Mouse (Mus musculus): ENCODE data around the gene 1700018G05Rik. TPM values are rescaled to one million over a fixed set of nuclear protein-coding genes. Genes with fewer than 3 reads are reported as not detected.
"Not testable (repeated sequence)": the region's sequence is repeated elsewhere in the genome, so short reads cannot be mapped to it uniquely, and the experiment has no call there.

1700018G05Rik gene
- polyA plus RNA-seq (2014; fragmentation: Nextera tagmentation; extraction: Ambion mirVana) = not detected in 2 replicates

GRCm38 (mm10) chrX:102928072-102928471, at the start of gene 1700018G05Rik:
TSS of gene 1700018G05Rik (plus strand) at chrX:102928372.
- WGBS = 89% methylated on average over 6 of the region's 6 CpGs
- H3K36me3 ChIP-seq (replicated peaks; ENCODE audit: control insufficient read depth, insufficient read depth); ATAC-seq (ENCODE audit: low FRiP score); H3K27ac ChIP-seq; H3K4me1 ChIP-seq (replicated peaks; ENCODE audit: control insufficient read depth, insufficient read depth, low read length); H3K9ac ChIP-seq; H3K27me3 ChIP-seq (ENCODE audit: control insufficient read depth, insufficient read depth, low read length); H3K4me2 ChIP-seq (replicated peaks); H3K4me3 ChIP-seq (replicated peaks; ENCODE audit: low read length); H3K9me3 ChIP-seq (ENCODE audit: control insufficient read depth, low read length); DNase-seq (ENCODE audit: low spot score): not testable (repeated sequence)

DNA sequence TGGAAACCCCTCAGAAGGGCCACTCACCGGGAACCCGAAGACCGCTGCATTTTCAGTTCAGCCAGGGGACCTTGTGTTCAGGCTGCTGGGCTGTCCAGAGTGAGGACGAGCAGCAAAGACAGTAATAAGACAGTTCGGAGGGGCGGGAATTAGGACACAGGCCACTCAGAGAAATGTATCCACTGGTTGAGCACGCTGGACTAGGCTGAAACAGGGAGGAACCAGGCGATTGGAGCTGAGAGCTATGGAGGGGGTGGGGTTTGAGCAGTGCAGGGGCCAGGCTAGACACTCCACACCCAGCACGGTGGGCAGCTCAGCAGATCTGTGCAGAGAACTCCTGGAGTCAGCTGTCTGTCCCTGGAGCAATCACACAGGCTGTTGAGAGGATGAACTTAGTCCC, 19.6 kb upstream of the 1700018G05Rik start, which contains the start of the genes Dmrtc1a and 1700011M02Rik:
Dmrtc1a (minus strand) TSS at position 101 of the 400 bp plus-strand sequence.
1700011M02Rik (plus strand) TSS at position 319 of the 400 bp plus-strand sequence.
- H3K27me3 ChIP-seq (ENCODE audit: control insufficient read depth, insufficient read depth, low read length) = 0 out of 2 replicates have a peak, but pooled peaks cover 16% of the 10 kb centered on the region
- H3K27ac ChIP-seq; H3K4me3 ChIP-seq (replicated peaks; ENCODE audit: low read length); H3K4me1 ChIP-seq (replicated peaks; ENCODE audit: control insufficient read depth, insufficient read depth, low read length); ATAC-seq (ENCODE audit: low FRiP score); DNase-seq (ENCODE audit: low spot score); H3K4me2 ChIP-seq (replicated peaks); H3K9ac ChIP-seq; H3K9me3 ChIP-seq (ENCODE audit: control insufficient read depth, low read length); H3K36me3 ChIP-seq (replicated peaks; ENCODE audit: control insufficient read depth, insufficient read depth): not testable (repeated sequence)
- 84% methylated on average over 6 of the region's 9 CpGs for WGBS

DNA sequence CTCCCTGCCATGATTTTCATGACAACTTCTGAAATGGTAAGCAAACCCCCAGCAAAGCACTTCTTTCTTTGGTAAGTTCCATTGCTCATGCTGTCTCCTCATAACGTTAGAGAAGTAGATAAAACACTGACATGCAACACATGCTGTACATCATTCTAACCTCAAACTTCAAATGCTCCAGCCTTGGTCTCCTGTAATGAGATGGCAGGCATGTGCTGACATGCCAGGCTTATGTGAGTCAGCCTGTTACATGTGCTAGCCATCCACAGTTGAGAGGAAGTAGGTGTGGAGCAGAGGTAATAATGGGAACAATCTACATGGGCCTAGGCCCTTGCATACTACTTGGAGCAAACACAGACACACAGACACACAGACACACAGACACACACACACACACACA, 13.3 kb upstream of the 1700018G05Rik start:
- WGBS = 77% methylated on average over 1 of the region's 1 CpGs
- H3K9ac ChIP-seq; H3K27me3 ChIP-seq (ENCODE audit: control insufficient read depth, insufficient read depth, low read length); DNase-seq (ENCODE audit: low spot score); H3K36me3 ChIP-seq (replicated peaks; ENCODE audit: control insufficient read depth, insufficient read depth); H3K9me3 ChIP-seq (ENCODE audit: control insufficient read depth, low read length); ATAC-seq (ENCODE audit: low FRiP score); H3K4me1 ChIP-seq (replicated peaks; ENCODE audit: control insufficient read depth, insufficient read depth, low read length); H3K27ac ChIP-seq; H3K4me3 ChIP-seq (replicated peaks; ENCODE audit: low read length); H3K4me2 ChIP-seq (replicated peaks): not testable (repeated sequence)

- not testable (repeated sequence) for H3K27ac ChIP-seq; H3K4me3 ChIP-seq (replicated peaks; ENCODE audit: low read length); H3K36me3 ChIP-seq (replicated peaks; ENCODE audit: control insufficient read depth, insufficient read depth); H3K9me3 ChIP-seq (ENCODE audit: control insufficient read depth, low read length); H3K9ac ChIP-seq; H3K4me1 ChIP-seq (replicated peaks; ENCODE audit: control insufficient read depth, insufficient read depth, low read length); H3K27me3 ChIP-seq (ENCODE audit: control insufficient read depth, insufficient read depth, low read length); H3K4me2 ChIP-seq (replicated peaks)
- ATAC-seq (ENCODE audit: low FRiP score) (peak; percentile 62; the same call in 1 of the 2 replicates), DNase-seq (ENCODE audit: low spot score) (peak; percentile 50)
- 14% methylated on average over 4 of the region's 4 CpGs for WGBS
Measured at GRCm38 (mm10) chrX:102926707-102927106, 1.5 kb upstream of the 1700018G05Rik start.

DNA sequence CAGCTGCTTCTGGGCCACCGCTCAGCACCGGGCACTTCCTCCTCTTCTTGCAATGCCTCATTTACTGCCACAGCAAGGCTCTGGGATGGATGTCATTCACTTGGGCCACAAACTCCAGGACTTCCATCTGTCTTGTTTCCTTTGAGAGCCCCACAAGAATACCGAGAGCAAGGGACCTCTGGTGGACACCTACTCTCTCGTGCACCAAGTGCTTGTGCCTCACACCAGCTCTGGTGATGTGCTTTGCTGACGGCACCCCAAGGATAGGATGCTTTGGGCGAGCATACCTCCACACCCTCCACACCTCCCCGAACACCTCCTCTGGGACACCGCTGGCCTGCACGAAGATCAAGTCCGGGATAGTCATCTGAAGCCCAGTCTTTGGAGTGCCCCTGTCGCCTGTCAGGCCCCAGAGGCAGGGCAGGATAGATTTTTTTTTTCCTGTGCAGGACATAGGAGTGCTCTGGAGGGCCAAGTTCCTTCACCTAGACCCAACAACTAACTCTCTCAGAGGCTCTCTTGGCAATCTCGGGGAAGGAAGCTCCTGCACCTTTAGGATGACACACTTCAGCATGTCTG, 4.9 kb downstream of the 1700018G05Rik start:
- no peak overlapping the region; the same call in 1 of the 2 replicates for H3K27ac ChIP-seq
- H3K4me3 ChIP-seq (replicated peaks; ENCODE audit: low read length) = peak overlapping the region; percentile 51
- H3K4me2 ChIP-seq (replicated peaks) = peak overlapping the region; percentile 63
- 41% methylated on average over 12 of the region's 12 CpGs for WGBS
- no peaks in the 10 kb centered on the region for H3K9me3 ChIP-seq (ENCODE audit: control insufficient read depth, low read length)
- peaks cover 17% of the 10 kb centered on the region; the same call in 1 of the 2 replicates for H3K27me3 ChIP-seq (ENCODE audit: control insufficient read depth, insufficient read depth, low read length)
- ATAC-seq (ENCODE audit: low FRiP score) (no peak), DNase-seq (ENCODE audit: low spot score) (no peak)
- H3K36me3 ChIP-seq (replicated peaks; ENCODE audit: control insufficient read depth, insufficient read depth) = no peaks in the 10 kb centered on the region
- peak overlapping the region; percentile 76 for H3K9ac ChIP-seq
- H3K4me1 ChIP-seq (replicated peaks; ENCODE audit: control insufficient read depth, insufficient read depth, low read length) = no peaks in the 10 kb centered on the region

- H3K36me3 ChIP-seq (replicated peaks; ENCODE audit: control insufficient read depth, insufficient read depth) = no peaks in the 10 kb centered on the region
- H3K27me3 ChIP-seq (ENCODE audit: control insufficient read depth, insufficient read depth, low read length) = peaks cover 17% of the 10 kb centered on the region; the same call in 1 of the 2 replicates
- ATAC-seq (ENCODE audit: low FRiP score) (peak; percentile 82), DNase-seq (ENCODE audit: low spot score) (peak; percentile 50)
- peak overlapping the region; percentile 54; the same call in 1 of the 2 replicates for H3K27ac ChIP-seq
- peak overlapping the region; percentile 51 for H3K4me3 ChIP-seq (replicated peaks; ENCODE audit: low read length)
- H3K9me3 ChIP-seq (ENCODE audit: control insufficient read depth, low read length) = no peaks in the 10 kb centered on the region
- peak overlapping the region; percentile 63 for H3K4me2 ChIP-seq (replicated peaks)
- H3K4me1 ChIP-seq (replicated peaks; ENCODE audit: control insufficient read depth, insufficient read depth, low read length) = no peaks in the 10 kb centered on the region
- peak overlapping the region; percentile 76 for H3K9ac ChIP-seq
- WGBS = 18% methylated on average over 40 of the region's 68 CpGs
Measured at GRCm38 (mm10) chrX:102933571-102934394, 5.6 kb downstream of the 1700018G05Rik start.

DNA sequence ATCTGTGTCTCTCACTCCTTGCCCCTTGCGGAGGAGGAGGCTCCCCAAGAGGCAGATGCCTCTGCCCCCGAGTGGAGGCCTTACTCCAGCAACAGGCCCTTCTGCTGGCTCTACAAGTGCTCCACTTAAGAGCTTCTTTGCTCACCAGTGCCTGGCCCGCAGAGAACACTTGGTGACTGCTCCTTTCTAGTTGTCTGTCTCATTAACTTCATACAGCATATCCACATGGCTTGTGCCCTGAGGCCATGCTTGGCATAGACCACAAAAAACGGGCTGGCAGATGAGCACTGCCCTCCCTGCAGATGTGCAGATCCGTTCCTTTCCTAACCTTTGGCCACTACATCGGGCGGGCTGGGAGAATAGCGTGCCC, 6.2 kb downstream of the 1700018G05Rik start:
- no peaks in the 10 kb centered on the region for H3K36me3 ChIP-seq (replicated peaks; ENCODE audit: control insufficient read depth, insufficient read depth)
- H3K27me3 ChIP-seq (ENCODE audit: control insufficient read depth, insufficient read depth, low read length) = peaks cover 17% of the 10 kb centered on the region; the same call in 1 of the 2 replicates
- H3K9me3 ChIP-seq (ENCODE audit: control insufficient read depth, low read length) = no peaks in the 10 kb centered on the region
- DNase-seq (ENCODE audit: low spot score) = no peak
- H3K4me3 ChIP-seq (replicated peaks; ENCODE audit: low read length) = peak overlapping the region; percentile 51
- H3K4me2 ChIP-seq (replicated peaks) = peak overlapping the region; percentile 63
- no peaks in the 10 kb centered on the region for H3K4me1 ChIP-seq (replicated peaks; ENCODE audit: control insufficient read depth, insufficient read depth, low read length)
- peak overlapping the region; percentile 76; the same call in 1 of the 2 replicates for H3K9ac ChIP-seq
- H3K27ac ChIP-seq = no peak overlapping the region
- ATAC-seq (ENCODE audit: low FRiP score) = no peak
- 61% methylated on average over 8 of the region's 8 CpGs for WGBS

- WGBS = 76% methylated on average over 5 of the region's 5 CpGs
- Histone ChIP-seq H3K9ac (no peak overlapping the region), H3K9me3 (ENCODE audit: control insufficient read depth, low read length) (no peaks in the 10 kb centered on the region), H3K27me3 (ENCODE audit: control insufficient read depth, insufficient read depth, low read length) (peaks cover 17% of the 10 kb centered on the region; the same call in 1 of the 2 replicates), H3K36me3 (replicated peaks; ENCODE audit: control insufficient read depth, insufficient read depth) (no peaks in the 10 kb centered on the region), H3K4me2 (replicated peaks) (no peak overlapping the region), H3K4me3 (replicated peaks; ENCODE audit: low read length) (no peak overlapping the region), H3K27ac (no peak overlapping the region), H3K4me1 (replicated peaks; ENCODE audit: control insufficient read depth, insufficient read depth, low read length) (no peaks in the 10 kb centered on the region)
- ATAC-seq (ENCODE audit: low FRiP score) (no peak), DNase-seq (ENCODE audit: low spot score) (no peak)
Measured at GRCm38 (mm10) chrX:102936743-102937142, 8.6 kb downstream of the 1700018G05Rik start.

DNA sequence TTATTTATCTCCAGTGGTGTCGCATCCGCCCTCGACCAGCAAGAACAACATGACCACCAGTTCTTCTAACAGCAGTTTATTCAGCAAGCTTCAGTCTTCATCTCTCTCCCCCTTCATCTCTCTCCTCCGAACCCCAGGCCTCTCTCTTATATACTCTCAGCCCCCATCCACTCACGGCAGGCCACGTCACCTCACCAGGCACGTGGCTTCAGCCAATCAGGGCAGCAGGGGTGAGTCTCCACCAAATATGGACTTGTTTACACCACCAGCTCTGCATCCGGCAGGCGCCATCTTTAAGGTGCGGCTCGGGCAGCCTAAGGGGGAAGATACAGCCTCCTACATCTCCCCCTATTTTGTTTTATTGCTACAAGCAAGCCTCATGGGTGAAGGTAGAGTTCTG, 22.0 kb downstream of the 1700018G05Rik start:
- H3K27me3 ChIP-seq (ENCODE audit: control insufficient read depth, insufficient read depth, low read length); H3K4me3 ChIP-seq (replicated peaks; ENCODE audit: low read length); H3K9ac ChIP-seq; H3K9me3 ChIP-seq (ENCODE audit: control insufficient read depth, low read length); H3K4me2 ChIP-seq (replicated peaks); H3K36me3 ChIP-seq (replicated peaks; ENCODE audit: control insufficient read depth, insufficient read depth); ATAC-seq (ENCODE audit: low FRiP score); DNase-seq (ENCODE audit: low spot score); H3K27ac ChIP-seq; H3K4me1 ChIP-seq (replicated peaks; ENCODE audit: control insufficient read depth, insufficient read depth, low read length): not testable (repeated sequence)
- WGBS = 90% methylated on average over 11 of the region's 11 CpGs

All from hindbrain, embryonic 14.5 days (tissue).